Mouse (Mus musculus) heart, adult 2 months (tissue): ENCODE measurements at regions not wholly inside any gene's neighbourhood (a gene's known extent, or its start where the extent isn't known, plus 50 kb on each side); places are given as distances from the start of the nearest gene placed in this dataset.

Experiments used
- CTCF ChIP-seq: fragments of 200-600 bp; IDR thresholded peaks from 2 replicates; pipeline ENCODE4 v1.8.1; 2022; ENCODE audit warnings: antibody characterized with exemption, mild to moderate bottlenecking, moderate library complexity
- POLR2A ChIP-seq: fragments of 200-500 bp; IDR thresholded peaks from 2 replicates; pipeline ENCODE4 v1.6.1; 2011; ENCODE audit warnings: mild to moderate bottlenecking, low read depth, low read length, control low read depth; ENCODE audit not compliant: insufficient read depth

GRCm38 (mm10) chr2:74993802-74994201, 168.2 kb downstream of the Mtx2 start:
- TF ChIP-seq POLR2A (no peak), CTCF (no peak)
